Mouse (Mus musculus) liver (tissue): ENCODE results near the gene Tenm4.

Experiments used
- DNase-seq: peaks from one replicate; pipeline ENCODE4 v3.0.0-alpha.2; 2020; ENCODE audit warnings: mixed read lengths

Gene Tenm4

GRCm38 (mm10) chr7:96204809-96205350, 33.8 kb downstream of the Tenm4 start:
- no peak for DNase-seq

- no peak for DNase-seq
Measured at GRCm38 (mm10) chr7:96207071-96207470, 36.0 kb downstream of the Tenm4 start.

- peak; percentile 23 for DNase-seq
Measured at GRCm38 (mm10) chr7:96209783-96210524, 38.9 kb downstream of the Tenm4 start.

- DNase-seq: peak; percentile 25
Measured at GRCm38 (mm10) chr7:96210525-96211369, 39.7 kb downstream of the Tenm4 start.

- no peak for DNase-seq
Measured at GRCm38 (mm10) chr7:96211618-96212021, 40.6 kb downstream of the Tenm4 start.

- DNase-seq: no peak
Measured at GRCm38 (mm10) chr7:96212224-96212591, 41.2 kb downstream of the Tenm4 start.

GRCm38 (mm10) chr7:96212592-96213541, 41.8 kb downstream of the Tenm4 start:
- peak; percentile 23 for DNase-seq

GRCm38 (mm10) chr7:96213741-96214140, 42.7 kb downstream of the Tenm4 start:
- DNase-seq: no peak

- no peak for DNase-seq
Measured at GRCm38 (mm10) chr7:96214876-96215275, 43.8 kb downstream of the Tenm4 start.

- no peak for DNase-seq
Measured at GRCm38 (mm10) chr7:96215894-96216509, 45.0 kb downstream of the Tenm4 start.

- DNase-seq: no peak
Measured at GRCm38 (mm10) chr7:96219386-96219785, 48.3 kb downstream of the Tenm4 start.

GRCm38 (mm10) chr7:96220647-96221046, 49.6 kb downstream of the Tenm4 start:
- no peak for DNase-seq

GRCm38 (mm10) chr7:96222569-96222968, 51.5 kb downstream of the Tenm4 start:
- DNase-seq: no peak

- no peak for DNase-seq
Measured at GRCm38 (mm10) chr7:96228562-96229268, 57.7 kb downstream of the Tenm4 start.

GRCm38 (mm10) chr7:96230006-96230719, 59.1 kb downstream of the Tenm4 start:
- no peak for DNase-seq

GRCm38 (mm10) chr7:96230720-96231241, 59.7 kb downstream of the Tenm4 start:
- no peak for DNase-seq

- DNase-seq: no peak
Measured at GRCm38 (mm10) chr7:96235847-96236246, 64.8 kb downstream of the Tenm4 start.

- no peak for DNase-seq
Measured at GRCm38 (mm10) chr7:96240661-96241060, 69.6 kb downstream of the Tenm4 start.

- no peak for DNase-seq
Measured at GRCm38 (mm10) chr7:96242328-96243185, 71.5 kb downstream of the Tenm4 start.

GRCm38 (mm10) chr7:96244796-96245195, 73.8 kb downstream of the Tenm4 start:
- DNase-seq: no peak
